Mouse (Mus musculus) urinary bladder, postnatal 4 days (tissue): ENCODE measurements around the gene Mus81.
A peak's percentile ranks its signal among the peaks of the same experiment; 100 is the strongest.
"Not testable (repeated sequence)": the region's sequence is repeated elsewhere in the genome, so short reads cannot be mapped to it uniquely, and the experiment has no call there.

Experiments
- DNase-seq, 2 experiments: peaks; one replicate each; pipeline ENCODE4 v3.0.0; 2021 to 2022; ENCODE audit warnings: low spot score in 2 of 2

Mus81 gene

DNA sequence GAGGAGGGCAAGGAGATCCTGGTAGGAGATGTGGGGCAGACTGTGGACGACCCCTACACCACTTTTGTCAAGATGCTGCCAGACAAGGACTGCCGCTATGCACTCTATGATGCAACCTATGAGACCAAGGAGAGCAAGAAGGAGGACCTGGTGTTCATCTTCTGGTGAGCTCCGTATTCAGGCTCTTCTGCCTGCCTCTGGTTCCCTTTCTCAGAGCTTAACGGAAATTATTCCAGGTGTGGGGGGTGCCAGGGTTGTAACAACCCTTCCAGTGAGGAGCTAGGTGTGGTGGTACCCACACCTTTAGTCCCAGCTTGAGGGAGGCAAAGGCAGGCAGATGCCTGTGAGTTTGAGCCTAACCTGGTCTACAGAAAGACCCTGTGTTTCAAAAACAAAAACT lies 4.4 kb upstream of the Mus81 start:
- no peak for DNase-seq

DNA sequence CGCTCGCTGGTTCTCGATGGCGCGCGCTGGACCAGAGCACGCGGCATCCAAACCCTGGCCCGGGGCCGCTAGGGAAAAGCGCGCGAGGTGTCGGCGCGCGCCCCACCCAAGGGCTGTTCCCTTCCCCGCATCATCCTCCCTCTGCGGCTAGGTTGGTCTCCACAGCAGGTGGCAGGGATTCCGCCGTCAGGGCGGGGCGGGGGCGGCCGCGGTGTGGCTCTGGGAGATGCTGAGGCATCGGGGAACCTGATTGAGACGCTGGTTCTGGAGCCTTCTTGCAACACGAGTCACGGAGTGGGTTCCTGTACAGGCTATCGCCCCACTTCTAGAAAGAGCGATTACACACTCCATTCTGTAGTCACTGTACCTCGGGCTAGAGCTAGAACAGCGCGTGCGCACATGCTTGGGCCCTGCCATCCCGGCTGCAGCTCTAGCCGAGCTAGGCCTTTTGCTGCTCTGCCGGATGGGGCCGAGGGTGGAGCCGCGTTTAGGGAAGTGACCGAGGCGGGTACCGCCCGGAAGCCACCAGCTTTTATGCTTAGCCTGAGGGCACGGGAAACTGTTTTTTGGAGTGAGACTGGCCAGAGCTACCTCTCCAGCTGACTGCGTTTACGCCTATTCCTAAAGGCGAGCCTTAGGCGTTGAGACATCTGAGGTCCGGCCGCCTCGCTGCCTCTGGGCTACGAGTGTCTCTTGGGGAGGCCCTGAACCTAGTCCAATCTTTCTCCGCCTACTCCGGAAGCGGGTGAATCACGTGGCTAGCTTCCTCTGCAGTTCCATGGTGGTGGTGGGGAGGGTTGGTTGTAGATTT lies 2.9 kb upstream of the Mus81 start:
- peak; percentile 78 to 79 for DNase-seq

DNA sequence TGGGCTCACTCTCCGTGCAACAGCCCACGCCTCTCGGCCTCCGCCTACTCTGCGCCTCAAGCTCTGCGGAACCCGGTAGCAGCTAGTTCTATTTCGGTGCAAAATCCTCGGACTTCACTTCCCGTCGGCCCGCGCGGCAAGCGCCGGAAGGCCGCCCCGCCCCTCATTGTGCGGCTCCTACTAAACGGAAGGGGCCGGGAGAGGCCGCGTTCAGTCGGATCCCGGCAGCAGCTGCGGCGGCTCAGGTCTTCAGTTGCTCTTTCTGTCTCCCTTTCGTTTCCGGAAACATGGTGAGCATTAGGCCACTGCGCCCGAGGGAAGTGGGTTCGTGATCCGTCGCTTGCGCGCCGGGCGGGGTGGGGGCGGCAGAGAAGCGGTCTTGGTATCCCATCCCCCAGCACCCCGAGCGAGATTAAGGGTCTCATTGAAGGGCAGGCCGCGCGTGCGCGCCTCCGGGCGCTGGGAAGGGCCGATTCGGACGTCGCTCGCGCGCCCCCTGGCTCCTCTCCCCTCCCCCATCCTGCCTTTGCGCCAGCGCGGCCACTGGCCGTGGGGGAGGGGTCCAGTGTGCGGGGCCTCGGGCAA lies 2.2 kb upstream of the Mus81 start, which contains the start of gene Cfl1:
Gene Cfl1 (plus strand): TSS at position 143 of the 585 bp plus-strand sequence.
- DNase-seq, result peak; percentile 92 to 93

DNA sequence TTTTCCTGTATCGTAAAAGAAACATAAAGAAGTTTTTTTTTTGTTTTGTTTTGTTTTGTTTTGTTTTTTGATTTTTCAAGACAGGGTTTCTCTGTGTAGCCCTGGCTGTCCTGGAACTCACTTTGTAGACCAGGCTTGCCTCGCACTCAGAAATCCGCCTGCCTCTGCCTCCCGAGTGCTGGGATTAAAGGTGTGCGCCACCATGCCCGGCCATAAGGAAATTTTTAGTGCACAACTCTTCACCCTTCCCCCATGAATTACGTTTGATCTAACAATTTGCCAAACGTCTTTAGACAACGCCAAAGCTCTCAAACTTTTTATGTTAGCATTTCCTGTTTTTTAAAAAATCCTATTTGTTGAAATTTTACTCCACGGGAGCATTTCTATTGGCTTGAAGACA lies 1.5 kb upstream of the Mus81 start:
- not testable (repeated sequence) for DNase-seq

DNA sequence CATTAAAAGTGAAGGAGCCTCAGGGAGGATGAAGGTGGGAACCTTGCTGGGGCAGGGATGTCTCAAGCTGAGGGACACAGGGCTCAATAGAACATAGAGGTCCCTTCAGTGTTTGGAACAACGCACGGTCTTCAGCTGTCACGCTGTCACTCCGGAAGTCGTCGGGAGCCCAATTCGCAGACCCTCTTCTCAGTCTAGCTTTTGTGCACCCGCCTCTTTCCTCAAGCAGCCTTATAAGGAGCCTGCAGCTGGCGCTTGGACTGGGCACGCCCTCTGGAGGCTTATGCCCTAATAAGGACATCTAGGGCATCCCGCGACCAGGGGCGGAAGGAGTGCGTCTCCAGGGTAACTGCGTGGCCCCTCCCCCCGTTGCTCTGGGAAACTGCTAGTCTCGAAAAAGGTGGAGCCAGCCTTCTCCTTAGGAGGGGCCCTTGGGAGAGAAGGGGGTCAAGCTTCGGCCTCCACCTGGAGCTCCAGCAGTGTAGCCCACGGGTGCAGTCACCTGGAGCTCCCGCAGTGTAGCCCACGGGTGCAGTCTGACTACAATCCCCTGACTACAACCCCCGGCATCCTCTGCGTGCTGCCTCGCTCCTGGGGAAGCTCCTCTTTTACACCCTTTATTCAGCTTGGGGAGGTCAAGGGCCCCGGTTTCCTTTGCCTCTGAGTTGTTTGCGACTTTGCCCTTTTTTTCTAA lies 823 bp upstream of the Mus81 start:
- DNase-seq, result peak; percentile 96 to 97

DNA sequence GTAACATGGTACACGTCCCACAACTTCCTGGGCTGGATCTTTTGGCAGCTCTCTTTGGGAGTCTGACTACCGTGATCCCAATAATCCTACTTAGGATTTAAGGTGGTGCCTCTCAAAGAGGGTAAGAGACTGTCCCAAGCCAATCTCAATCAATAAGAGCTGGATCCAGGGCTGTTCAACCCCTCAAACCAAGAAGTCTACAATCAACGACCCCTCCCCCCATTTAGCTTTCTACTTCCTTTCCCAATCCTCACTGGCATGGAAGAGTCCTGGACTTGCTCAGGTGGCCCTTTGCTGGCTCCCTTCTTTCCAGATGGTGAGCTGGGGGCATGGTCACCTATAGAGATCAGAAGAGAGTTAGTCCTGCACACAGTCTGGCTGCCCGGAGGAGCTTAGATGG lies 1.4 kb downstream of the Mus81 start:
- DNase-seq, result no peak

DNA sequence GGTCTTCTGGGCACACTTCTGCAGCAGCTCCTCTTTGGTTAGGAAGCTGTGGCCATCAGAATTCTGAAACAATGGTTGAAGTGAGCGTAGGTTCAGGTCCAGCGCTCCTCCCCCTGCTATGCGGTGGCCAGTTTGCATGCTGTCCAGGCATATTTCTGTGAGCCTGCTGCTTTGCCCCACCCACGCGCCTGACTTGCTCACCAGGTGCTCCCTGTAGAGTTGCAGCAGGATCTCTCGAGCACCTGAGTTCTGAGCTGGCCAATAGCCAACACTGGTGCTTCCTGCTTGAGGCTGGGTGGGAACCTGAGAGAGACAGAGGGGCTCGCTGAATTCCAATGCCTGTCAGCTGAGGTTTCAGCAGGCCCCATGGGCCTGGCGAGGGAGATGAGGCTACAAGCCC lies 1.9 kb downstream of the Mus81 start:
- no peak for DNase-seq

DNA sequence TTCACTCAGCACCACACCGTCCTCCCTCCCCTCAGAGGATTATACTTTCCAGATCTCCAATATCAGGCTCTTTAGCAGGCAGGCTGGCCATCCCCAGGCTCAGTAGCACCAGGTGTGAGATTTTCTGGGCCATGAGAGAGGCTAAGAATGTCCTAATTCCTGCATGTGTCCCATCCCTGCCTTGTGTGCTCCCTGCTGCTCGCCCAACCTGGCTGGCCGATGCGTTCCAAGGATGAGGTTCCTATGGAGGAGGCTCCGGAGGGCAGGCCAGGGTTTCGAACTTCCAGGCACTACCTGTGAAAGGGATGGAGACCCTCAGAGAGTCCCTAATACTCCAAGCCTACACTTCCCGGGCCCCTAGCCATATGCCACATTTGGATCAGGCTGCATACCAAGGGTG lies 2.4 kb downstream of the Mus81 start:
- no peak for DNase-seq

DNA sequence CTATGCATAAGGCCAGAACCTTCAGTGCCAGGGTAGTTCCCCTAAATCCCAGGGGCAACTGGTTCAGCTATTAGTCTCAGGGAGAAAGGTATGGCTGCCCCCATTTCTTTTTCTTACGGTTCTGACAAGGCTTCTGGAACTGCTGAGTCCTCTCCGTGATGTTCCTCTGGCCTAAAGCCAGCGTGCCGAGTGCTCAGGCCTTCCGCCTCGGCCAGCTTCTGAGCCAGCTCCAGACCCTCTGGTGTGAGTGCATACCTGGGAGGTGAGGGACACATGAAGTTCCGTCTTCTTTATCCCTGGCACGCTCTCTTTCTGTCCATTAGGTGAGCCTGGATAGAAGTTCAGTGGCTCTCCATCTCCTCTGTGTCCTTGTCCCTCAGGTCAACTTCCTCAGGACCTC lies 2.8 kb downstream of the Mus81 start:
- no peak for DNase-seq

DNA sequence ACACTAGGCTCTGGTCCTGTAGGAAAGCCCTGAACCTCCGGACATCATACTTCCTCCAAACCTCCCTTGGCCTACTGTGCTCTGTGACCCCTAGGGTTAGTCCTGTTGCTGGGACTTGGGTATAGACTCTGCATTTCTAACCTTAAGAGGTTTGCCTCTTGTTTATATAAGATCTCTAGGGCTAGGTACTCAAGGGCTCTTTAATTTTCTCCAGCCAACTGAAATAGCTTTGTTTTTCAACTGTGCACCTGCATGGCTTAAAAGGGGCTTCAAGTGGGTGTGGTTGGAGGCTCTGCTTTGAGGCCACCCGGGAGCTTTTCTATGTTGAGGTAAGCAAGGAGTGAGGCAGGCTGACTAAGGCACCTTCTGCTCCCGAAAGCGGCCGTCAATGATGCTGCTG lies 3.7 kb downstream of the Mus81 start:
- no peak for DNase-seq

DNA sequence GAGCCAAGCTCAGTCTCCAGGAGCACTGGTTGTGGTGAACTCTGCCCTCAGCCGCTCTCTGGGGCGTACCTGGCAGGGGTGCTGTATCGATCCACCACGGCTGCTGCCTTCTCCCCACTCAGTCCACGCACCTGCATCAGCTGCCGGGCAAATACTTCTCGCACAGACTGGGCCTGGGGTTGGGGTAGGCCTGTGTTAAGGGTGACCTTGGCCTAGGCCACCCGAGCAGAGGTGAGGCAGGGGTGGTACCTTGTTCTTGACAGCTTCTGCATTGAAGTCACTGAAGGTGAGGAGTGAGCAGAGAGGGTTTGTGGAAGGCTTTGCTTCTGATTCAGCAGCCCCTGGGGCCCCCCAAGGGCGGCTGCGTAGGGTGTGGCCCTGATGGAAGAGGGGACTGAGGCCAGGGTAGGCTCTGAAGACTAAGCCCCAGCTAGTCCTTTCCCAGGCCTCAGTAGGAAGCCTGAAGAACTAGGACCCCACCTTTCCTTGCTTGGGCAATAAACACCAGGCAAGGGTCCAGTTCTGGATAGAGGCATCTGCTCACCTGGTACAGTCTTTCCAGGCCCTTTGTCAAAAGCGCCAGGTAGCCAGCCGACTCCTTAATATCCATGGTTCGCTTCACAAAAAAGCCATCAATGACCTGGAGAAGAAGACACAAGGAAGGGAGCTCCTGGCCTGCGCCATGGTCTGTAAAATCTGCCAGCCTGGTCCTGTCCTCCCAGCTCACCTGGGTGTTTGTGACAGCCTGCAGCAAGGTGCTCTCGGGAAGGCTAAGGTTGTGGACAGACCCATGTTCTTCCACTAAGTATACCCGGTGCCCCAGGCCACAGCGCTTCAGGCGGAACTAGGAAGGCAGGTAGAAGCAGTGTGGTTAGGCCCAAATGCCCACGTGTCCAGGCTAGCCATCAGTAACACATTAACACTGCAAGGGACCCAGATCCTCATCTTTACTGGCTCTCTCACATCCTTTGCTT lies 4.5 kb downstream of the Mus81 start:
- no peak for DNase-seq

DNA sequence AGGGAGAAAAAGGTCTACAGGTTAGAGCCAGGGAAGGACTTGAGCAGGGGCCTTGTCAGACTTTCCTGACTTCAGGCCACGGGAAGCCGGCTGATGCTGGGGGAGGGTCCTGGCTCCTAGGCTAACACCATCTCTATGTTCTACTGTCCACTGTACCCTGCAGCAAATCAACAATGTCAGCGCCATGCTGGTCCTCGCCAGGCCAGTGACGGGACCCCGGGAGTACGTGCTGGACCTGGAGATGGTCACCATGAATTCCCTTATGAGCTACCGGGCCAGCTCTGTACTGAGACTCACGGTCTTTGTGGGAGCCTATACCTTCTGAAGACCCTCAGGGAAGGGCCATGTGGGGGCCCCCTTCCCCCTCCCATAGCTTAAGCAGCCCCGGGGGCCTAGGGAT lies 6.8 kb downstream of the Mus81 start:
- no peak for DNase-seq

DNA sequence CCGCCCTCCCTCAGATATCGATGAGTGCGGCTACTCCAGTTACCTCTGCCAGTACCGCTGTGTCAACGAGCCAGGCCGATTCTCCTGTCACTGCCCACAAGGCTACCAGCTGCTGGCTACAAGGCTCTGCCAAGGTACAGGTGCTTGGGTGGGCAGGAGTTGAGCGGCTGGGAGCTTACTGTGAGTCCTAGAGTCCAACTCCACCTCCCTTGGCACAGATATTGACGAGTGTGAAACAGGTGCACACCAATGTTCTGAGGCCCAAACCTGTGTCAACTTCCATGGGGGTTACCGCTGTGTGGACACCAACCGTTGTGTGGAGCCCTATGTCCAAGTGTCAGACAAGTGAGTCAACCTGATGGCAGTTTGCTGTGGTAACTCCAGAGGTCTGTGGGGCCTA lies 8.2 kb downstream of the Mus81 start:
- DNase-seq, result no peak

DNA sequence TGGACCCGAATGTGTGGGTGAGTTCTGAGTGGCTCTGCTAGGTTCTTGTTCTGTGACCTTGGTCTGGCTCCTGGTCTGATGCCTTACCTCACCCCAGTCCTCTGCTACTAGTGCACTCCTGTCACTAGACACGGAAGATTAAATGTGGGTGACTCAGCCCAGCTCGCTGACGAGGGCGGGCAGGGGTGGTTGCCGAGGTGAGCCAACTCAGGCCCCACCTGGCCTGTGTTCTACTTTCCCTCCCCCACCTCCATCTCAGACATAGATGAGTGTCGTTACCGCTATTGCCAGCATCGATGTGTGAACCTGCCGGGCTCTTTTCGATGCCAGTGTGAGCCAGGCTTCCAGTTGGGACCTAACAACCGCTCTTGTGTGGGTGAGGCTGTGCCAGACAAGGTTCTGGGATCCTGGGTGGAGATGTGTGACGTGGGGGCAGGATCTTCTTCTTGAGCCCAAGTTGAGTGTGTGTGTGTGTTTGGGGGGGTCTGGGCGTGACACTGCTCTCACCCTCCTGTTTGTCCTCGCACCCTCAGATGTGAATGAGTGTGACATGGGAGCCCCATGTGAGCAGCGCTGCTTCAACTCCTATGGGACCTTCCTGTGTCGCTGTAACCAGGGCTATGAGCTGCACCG lies 10.4 kb downstream of the Mus81 start:
- no peak for DNase-seq

DNA sequence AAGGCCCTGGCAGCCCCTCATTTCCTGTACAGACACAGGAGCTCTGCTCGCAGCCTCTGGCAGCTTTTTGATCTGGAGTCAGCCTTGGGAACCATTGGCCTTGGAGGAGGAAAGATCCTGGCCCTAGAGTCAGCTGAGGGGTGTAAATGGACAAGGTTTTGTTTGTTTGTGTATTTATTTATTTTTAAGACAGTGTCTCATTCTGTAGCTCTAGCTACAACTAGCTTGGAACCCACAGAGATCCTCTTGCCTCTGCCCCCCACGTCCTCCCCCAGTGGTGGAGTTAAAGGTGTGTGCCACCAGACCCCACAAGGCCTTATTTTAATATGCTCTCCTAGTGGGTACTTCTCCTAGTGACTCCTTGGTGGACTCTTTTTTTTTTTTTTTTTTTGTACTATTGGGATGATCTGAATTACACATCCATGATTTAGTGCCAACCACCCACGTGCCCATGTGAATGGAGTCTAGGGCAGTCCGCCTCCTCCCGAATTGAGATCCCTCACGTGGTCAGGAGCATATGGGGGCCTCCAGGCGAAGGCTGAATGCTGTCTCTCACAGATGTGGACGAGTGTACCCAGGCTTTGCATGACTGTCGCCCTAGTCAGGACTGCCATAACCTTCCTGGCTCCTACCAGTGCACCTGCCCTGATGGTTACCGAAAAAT lies 11.1 kb downstream of the Mus81 start:
- DNase-seq, result no peak

DNA sequence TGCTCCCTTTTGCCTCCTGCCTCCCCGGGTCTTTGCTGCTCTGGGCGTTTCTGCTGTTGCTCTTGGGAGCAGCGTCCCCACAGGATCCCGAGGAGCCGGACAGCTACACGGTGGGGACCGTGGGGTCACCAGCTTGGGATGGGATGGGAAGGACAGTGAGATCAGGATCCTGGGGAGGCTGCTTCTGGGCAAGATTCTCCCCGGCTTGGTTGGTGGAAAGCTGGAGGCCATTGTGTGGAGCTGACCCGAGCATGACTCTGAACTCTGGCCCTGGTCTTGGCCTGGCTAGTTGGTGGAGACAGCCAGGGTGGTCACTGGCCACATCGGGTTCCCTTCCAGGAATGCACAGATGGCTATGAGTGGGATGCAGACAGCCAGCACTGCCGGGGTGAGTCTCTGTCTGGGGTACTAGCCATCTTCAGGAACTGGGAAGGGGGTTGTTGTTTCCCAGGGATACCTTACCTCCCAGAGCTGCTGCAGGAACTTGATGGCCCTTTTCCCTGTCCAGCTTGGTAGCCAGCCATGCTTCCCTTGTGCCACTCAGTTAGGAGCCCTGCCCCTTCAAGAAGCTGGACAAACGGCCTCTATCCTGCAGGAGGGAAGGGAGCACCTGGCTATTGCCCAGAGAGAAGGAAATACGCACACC lies 13.0 kb downstream of the Mus81 start:
- DNase-seq, result no peak

DNA sequence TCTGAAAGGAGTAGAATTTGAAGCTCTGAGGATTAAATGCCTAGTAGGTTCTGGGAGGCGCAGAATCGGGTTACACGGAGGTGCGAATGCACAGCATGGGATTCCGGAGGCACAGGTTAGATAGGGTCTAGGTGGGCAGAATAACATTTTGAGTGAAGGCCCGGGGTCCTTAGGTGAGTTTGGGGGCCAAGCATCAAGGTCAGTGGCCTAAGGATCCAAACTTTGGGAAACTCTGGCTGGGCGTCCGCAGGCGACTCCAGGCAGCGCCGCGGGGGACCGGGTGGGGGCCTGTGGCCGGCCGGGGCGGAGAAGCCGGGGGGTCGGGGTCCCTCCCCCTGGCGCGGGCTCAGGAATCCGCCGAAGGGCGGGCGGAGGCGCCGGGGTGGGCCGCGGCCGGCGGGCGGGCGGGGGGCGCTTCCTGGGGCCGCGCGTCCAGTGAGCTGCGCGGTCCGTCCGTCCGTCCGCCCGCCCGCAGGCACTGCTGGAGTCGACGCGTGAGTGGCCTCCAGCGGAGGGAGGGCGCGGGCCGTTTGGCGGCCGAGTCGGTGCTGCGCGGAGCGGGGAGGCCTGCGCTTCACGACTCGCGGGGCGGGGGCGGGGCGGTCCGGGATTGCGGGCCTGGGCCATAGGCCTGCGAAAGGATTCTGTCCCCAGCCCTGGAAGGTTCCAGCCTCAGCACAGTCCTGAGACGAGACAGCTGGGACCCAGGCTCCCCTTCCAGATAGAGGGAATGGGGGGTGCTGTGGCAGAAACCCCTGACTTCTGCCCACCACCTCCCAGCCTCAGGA lies 13.7 kb downstream of the Mus81 start:
- DNase-seq, result no peak

DNA sequence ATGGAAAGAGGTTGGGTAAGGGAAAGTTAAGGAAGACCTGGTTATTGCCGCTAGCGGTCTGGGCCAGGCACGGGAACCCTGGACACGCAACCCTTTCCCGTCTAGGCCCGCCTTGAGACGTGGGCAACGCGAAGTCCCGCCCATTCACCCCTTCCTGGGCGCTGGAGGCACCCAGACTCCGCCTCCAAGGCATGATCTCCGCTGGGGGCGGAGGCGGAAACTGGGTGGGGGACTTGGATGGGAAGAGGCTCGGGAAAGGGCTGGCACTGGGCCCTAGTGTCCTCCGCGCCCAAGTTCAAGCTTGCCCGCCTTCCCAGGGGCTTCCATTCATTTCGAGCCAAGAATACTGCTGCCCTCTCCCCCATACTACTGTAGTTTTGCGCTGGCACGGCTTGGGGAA lies 14.5 kb downstream of the Mus81 start, which contains the start of gene Efemp2:
Gene Efemp2 (plus strand): TSS at position 235 of the 400 bp plus-strand sequence.
- DNase-seq, result peak; percentile 77 to 79

DNA sequence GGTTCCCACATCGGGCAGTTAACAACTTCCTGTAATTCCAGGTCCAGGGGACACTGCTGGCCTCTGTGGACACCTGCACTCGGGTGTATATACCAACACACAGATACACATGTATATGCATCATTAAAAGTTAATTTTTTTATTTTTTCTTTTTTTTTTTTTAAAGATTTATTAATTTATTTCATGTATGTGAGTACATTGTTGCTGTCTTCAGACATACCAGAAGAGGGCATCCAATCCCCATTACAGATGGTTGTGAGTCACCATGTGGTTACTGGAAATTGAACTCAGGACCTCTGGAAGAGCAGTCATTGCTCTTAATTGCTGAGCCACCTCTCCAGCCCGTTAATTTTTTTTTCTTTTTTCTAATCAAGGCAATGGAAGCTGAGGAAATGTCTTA lies 15.3 kb downstream of the Mus81 start:
- DNase-seq, result no peak
